Mouse (Mus musculus) neural tube, embryonic 14.5 days (tissue): ENCODE measurements around the gene Gm17581. TPM values are rescaled to one million over a fixed set of nuclear protein-coding genes. Genes with fewer than 3 reads are reported as not detected.
A peak's percentile ranks its signal among the peaks of the same experiment; 100 is the strongest.

ENCODE experiments used
- ATAC-seq: fragments of 200-750 bp; cut with Nextera tagmentation; 2 replicates; pipeline ENCODE4 v1.8.0; 2017; ENCODE audit warnings: low read depth, mild to moderate bottlenecking, moderate TSS enrichment, moderate library complexity
- H3K27ac ChIP-seq: fragments of 300-500 bp; sonication (generic); 2 replicates; pipeline ENCODE4 v1.5.1; 2014; ENCODE audit warnings: low read depth, mild to moderate bottlenecking, control low read depth, low read length, moderate library complexity, mixed read lengths
- H3K27me3 ChIP-seq: fragments of 300-500 bp; sonication (generic); 2 replicates; pipeline ENCODE4 v1.6.1; 2014; ENCODE audit warnings: low read length; ENCODE audit not compliant: control insufficient read depth, insufficient read depth
- H3K36me3 ChIP-seq: fragments of 300-500 bp; sonication (generic); 2 replicates; pipeline ENCODE4 v1.6.1; 2014; ENCODE audit warnings: low read length, mixed read lengths; ENCODE audit not compliant: control insufficient read depth, insufficient read depth
- H3K4me1 ChIP-seq: fragments of 300-500 bp; sonication (generic); 2 replicates; pipeline ENCODE4 v1.6.1; 2014; ENCODE audit warnings: low read length; ENCODE audit not compliant: control insufficient read depth, insufficient read depth
- H3K4me2 ChIP-seq: fragments of 300-500 bp; sonication (generic); 2 replicates; pipeline ENCODE4 v1.6.1; 2014; ENCODE audit warnings: mild to moderate bottlenecking, low read depth, low read length, control low read depth
- H3K4me3 ChIP-seq: fragments of 300-500 bp; sonication (generic); 2 replicates; pipeline ENCODE4 v1.5.1; 2014; ENCODE audit warnings: low read depth, low read length, control low read depth, mixed read lengths
- H3K9ac ChIP-seq: fragments of 300-500 bp; sonication (generic); replicated peaks from 2 replicates; pipeline ENCODE4 v1.6.1; 2014; ENCODE audit warnings: low read depth, mild to moderate bottlenecking, control low read depth, low read length, mixed read lengths
- H3K9me3 ChIP-seq: fragments of 300-500 bp; sonication (generic); 2 replicates; pipeline ENCODE4 v1.6.1; 2016; ENCODE audit warnings: low read length; ENCODE audit not compliant: control insufficient read depth
- WGBS: fragments of 180-500 bp; shearing (Covaris S2); extraction: QIAGEN DNeasy Blood & Tissue Kit; methylation state at CpG from one replicate; pipeline ENCODE4 v1.1.7; 2014; 5-methylcytosine and 5-hydroxymethylcytosine counted together
- polyA plus RNA-seq: library from polyadenylated mRNA; unstranded; fragments of >200 nt; fragmentation: Nextera tagmentation; extraction: Ambion mirVana; gene quantifications from 2 replicates; pipeline ENCODE4 v1.2.1, GENCODE M21; 2014

The Gm17581 gene
- polyA plus RNA-seq, 1 experiment from 2014 or later: not detected

GRCm38 (mm10) chr2:155727764-155728395, 7.8 kb downstream of the Gm17581 start:
- H3K9ac ChIP-seq: no peak overlapping the region
- WGBS: 72% methylated on average over 7 of the region's 7 CpGs
- H3K4me2 ChIP-seq: peak overlapping the region; percentile 92; the same call in 1 of the 2 replicates
- peaks cover 8% of the 10 kb centered on the region; the same call in 1 of the 2 replicates for H3K36me3 ChIP-seq
- no peaks in the 10 kb centered on the region for H3K9me3 ChIP-seq
- no peak overlapping the region for H3K4me3 ChIP-seq
- peaks cover 10% of the 10 kb centered on the region; the same call in 1 of the 2 replicates for H3K4me1 ChIP-seq
- no peak overlapping the region for H3K27ac ChIP-seq
- no peak for ATAC-seq
- no peaks in the 10 kb centered on the region for H3K27me3 ChIP-seq

GRCm38 (mm10) chr2:155726302-155726701, 9.4 kb downstream of the Gm17581 start:
- Histone ChIP-seq H3K4me3 (no peak overlapping the region), H3K36me3 (peaks cover 12% of the 10 kb centered on the region), H3K27ac (no peak overlapping the region), H3K4me1 (peaks cover 10% of the 10 kb centered on the region; the same call in 1 of the 2 replicates), H3K27me3 (no peaks in the 10 kb centered on the region), H3K9me3 (no peaks in the 10 kb centered on the region), H3K4me2 (no peak overlapping the region), H3K9ac (no peak overlapping the region)
- no peak for ATAC-seq
- WGBS: 82% methylated on average over 7 of the region's 7 CpGs

- ATAC-seq: no peak
- H3K36me3 ChIP-seq: peaks cover 19% of the 10 kb centered on the region
- no peak overlapping the region for H3K27ac ChIP-seq
- no peak overlapping the region for H3K9ac ChIP-seq
- no peak overlapping the region for H3K4me2 ChIP-seq
- H3K4me1 ChIP-seq: peaks cover 10% of the 10 kb centered on the region; the same call in 1 of the 2 replicates
- no peaks in the 10 kb centered on the region for H3K9me3 ChIP-seq
- no peak overlapping the region for H3K4me3 ChIP-seq
- no peaks in the 10 kb centered on the region for H3K27me3 ChIP-seq
- WGBS: 86% methylated on average over 6 of the region's 6 CpGs
Measured at GRCm38 (mm10) chr2:155724526-155724925, 11.1 kb downstream of the Gm17581 start.

- Histone ChIP-seq H3K27ac (no peak overlapping the region), H3K9ac (no peak overlapping the region), H3K36me3 (peaks cover 20% of the 10 kb centered on the region), H3K4me2 (no peak overlapping the region), H3K9me3 (no peaks in the 10 kb centered on the region), H3K4me3 (no peak overlapping the region), H3K27me3 (no peaks in the 10 kb centered on the region), H3K4me1 (peaks cover 10% of the 10 kb centered on the region; the same call in 1 of the 2 replicates)
- 84% methylated on average over 5 of the region's 5 CpGs for WGBS
- no peak for ATAC-seq
Measured at GRCm38 (mm10) chr2:155724036-155724435, 11.6 kb downstream of the Gm17581 start.

- H3K36me3 ChIP-seq: peaks cover 33% of the 10 kb centered on the region
- WGBS: 86% methylated on average over 5 of the region's 5 CpGs
Measured at GRCm38 (mm10) chr2:155720585-155720984, 15.1 kb downstream of the Gm17581 start.

GRCm38 (mm10) chr2:155717082-155717990, 18.3 kb downstream of the Gm17581 start:
- peaks cover 45% of the 10 kb centered on the region for H3K36me3 ChIP-seq
- H3K4me2 ChIP-seq: no peak overlapping the region
- 89% methylated on average over 12 of the region's 12 CpGs for WGBS
- no peak overlapping the region for H3K9ac ChIP-seq
- H3K27ac ChIP-seq: no peak overlapping the region
- no peaks in the 10 kb centered on the region for H3K9me3 ChIP-seq
- no peak overlapping the region for H3K4me3 ChIP-seq
- no peaks in the 10 kb centered on the region for H3K27me3 ChIP-seq
- ATAC-seq: no peak
- no peaks in the 10 kb centered on the region for H3K4me1 ChIP-seq

More at GRCm38 (mm10) chr2:155720585-155720984, 15.1 kb downstream of the Gm17581 start:
- Histone ChIP-seq H3K9me3 (no peaks in the 10 kb centered on the region), H3K4me3 (no peak overlapping the region), H3K4me1 (no peaks in the 10 kb centered on the region), H3K27ac (no peak overlapping the region), H3K4me2 (no peak overlapping the region), H3K27me3 (no peaks in the 10 kb centered on the region), H3K9ac (no peak overlapping the region)
- ATAC-seq: no peak

DNA sequence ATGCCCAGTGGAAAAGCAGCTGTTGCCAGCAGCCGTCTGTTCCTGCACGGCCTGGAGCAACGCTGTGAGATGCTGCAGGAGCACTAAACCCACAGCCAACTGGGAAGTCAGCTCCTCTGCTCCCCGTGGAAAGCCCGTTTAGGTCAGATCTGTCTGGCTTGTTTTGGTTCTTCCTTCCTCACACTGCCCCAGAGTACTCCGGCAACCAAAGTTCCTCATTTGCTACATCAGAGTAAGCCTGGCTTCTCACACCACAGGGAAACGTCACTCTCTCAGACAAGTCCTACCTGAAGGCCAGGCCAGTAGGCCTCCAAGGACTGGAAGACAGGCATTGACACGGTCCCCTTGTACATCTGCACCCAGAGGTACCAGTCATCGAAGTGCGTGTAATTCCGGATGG, 25.1 kb downstream of the Gm17581 start:
- no peak overlapping the region for H3K4me3 ChIP-seq
- WGBS: 92% methylated on average over 11 of the region's 11 CpGs
- H3K36me3 ChIP-seq: peaks cover 74% of the 10 kb centered on the region
- H3K4me2 ChIP-seq: no peak overlapping the region
- no peaks in the 10 kb centered on the region for H3K4me1 ChIP-seq
- no peaks in the 10 kb centered on the region for H3K9me3 ChIP-seq
- H3K27me3 ChIP-seq: no peaks in the 10 kb centered on the region
- no peak overlapping the region for H3K9ac ChIP-seq
- ATAC-seq: no peak
- no peak overlapping the region for H3K27ac ChIP-seq

- ATAC-seq: no peak; the same call in 1 of the 2 replicates
- 64% methylated on average over 4 of the region's 4 CpGs for WGBS
- no peak overlapping the region for H3K27ac ChIP-seq
- no peak overlapping the region for H3K4me2 ChIP-seq
- H3K4me1 ChIP-seq: no peaks in the 10 kb centered on the region
- no peak overlapping the region for H3K9ac ChIP-seq
- no peaks in the 10 kb centered on the region for H3K9me3 ChIP-seq
- H3K27me3 ChIP-seq: no peaks in the 10 kb centered on the region
- peaks cover 58% of the 10 kb centered on the region for H3K36me3 ChIP-seq
- H3K4me3 ChIP-seq: no peak overlapping the region
Measured at GRCm38 (mm10) chr2:155707251-155707650, 28.4 kb downstream of the Gm17581 start.

GRCm38 (mm10) chr2:155703630-155704029, 32.0 kb downstream of the Gm17581 start:
- 13% methylated on average over 4 of the region's 4 CpGs for WGBS
- H3K4me1 ChIP-seq: no peaks in the 10 kb centered on the region
- H3K4me2 ChIP-seq: no peak overlapping the region
- no peak for ATAC-seq
- peaks cover 41% of the 10 kb centered on the region for H3K36me3 ChIP-seq
- H3K9me3 ChIP-seq: no peaks in the 10 kb centered on the region
- H3K27ac ChIP-seq: no peak overlapping the region
- no peaks in the 10 kb centered on the region for H3K27me3 ChIP-seq
- no peak overlapping the region for H3K9ac ChIP-seq
- no peak overlapping the region for H3K4me3 ChIP-seq
